Mouse (Mus musculus): ENCODE results near the gene Nf1.

The Nf1 gene

GRCm38 (mm10) chr11:79584191-79584590 lies 244.7 kb downstream of the Nf1 start:
- CTCF ChIA-PET: interaction anchor here (0.7 to 1.3 kb wide), 3 partner anchors 103 to 1133 kb away, joined by 7 to 14 read pairs (median 10); no protein-coding TSS in a partner anchor

GRCm38 (mm10) chr11:79589317-79590075 lies 250.0 kb downstream of the Nf1 start:
- CTCF ChIA-PET: interaction anchor here (0.6 kb wide), 1 partner anchor 94 kb away, joined by 4 read pairs; no protein-coding TSS in a partner anchor

GRCm38 (mm10) chr11:79590664-79591590 lies 251.4 kb downstream of the Nf1 start, which contains the start of gene Rab11fip4:
Gene Rab11fip4, plus strand, starts transcription at chr11:79591212.
- CTCF ChIA-PET: interaction anchor here (0.6 kb wide), 1 partner anchor 29 kb away, joined by 3 read pairs; no protein-coding TSS in a partner anchor

GRCm38 (mm10) chr11:79591591-79591975 lies 252.1 kb downstream of the Nf1 start:
- CTCF ChIA-PET: no interaction called here

GRCm38 (mm10) chr11:79593495-79593894 lies 254.0 kb downstream of the Nf1 start:
- CTCF ChIA-PET: no interaction called here

- CTCF ChIA-PET: interaction anchor here (0.6 kb wide), 1 partner anchor 53 kb away, joined by 4 read pairs; no protein-coding TSS in a partner anchor
Measured at GRCm38 (mm10) chr11:79610454-79610853, 271.0 kb downstream of the Nf1 start.

- CTCF ChIA-PET: no interaction called here
Measured at GRCm38 (mm10) chr11:79611011-79611666, 271.6 kb downstream of the Nf1 start.

- CTCF ChIA-PET: no interaction called here
Measured at GRCm38 (mm10) chr11:79612046-79612600, 272.6 kb downstream of the Nf1 start.

- CTCF ChIA-PET: no interaction called here
Measured at GRCm38 (mm10) chr11:79613084-79613483, 273.6 kb downstream of the Nf1 start.

DNA sequence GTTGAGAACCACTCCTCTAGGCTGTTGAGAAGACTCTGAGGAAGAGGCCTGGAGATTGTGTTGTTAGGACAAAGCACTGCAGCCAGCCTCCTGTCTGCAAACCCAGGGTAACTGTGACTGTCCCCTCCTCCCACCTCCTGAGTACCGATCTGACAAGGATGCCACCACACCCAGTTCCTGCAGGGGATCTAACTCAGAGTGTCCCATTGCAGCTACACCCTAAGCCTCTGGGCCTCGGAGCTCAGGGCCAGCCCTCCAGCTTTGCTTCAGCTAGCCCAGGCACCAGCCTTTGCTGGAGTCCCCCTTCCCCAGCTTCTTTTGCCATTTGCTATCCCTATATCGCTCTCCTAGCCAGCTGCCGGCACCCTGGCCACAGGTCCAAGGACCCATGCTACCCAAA lies 274.2 kb downstream of the Nf1 start:
- CTCF ChIA-PET: no interaction called here

DNA sequence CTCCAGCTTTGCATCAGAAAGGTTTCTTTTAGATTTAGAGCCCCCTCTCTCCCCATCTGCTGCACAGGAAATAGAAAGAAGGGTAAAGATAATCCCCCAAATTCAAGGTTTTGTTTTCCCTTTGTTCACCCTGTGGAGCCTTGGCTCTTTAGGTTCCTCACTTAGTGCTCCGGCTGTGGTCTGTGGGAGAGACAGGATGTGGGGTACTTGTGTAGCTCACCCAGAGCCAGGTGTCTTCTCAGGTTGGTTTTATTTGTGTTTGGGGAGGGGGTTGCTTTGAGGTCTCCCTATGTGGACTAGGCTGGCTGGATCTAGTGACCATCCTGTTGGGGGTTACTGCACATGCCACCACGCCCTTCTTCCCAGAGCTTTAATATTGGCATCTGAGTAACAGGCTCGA lies 275.4 kb downstream of the Nf1 start:
- CTCF ChIA-PET: interaction anchor here (0.7 kb wide), 1 partner anchor 10 kb away, joined by 3 read pairs; no protein-coding TSS in a partner anchor

GRCm38 (mm10) chr11:79615871-79616270 lies 276.4 kb downstream of the Nf1 start:
- CTCF ChIA-PET: no interaction called here

DNA sequence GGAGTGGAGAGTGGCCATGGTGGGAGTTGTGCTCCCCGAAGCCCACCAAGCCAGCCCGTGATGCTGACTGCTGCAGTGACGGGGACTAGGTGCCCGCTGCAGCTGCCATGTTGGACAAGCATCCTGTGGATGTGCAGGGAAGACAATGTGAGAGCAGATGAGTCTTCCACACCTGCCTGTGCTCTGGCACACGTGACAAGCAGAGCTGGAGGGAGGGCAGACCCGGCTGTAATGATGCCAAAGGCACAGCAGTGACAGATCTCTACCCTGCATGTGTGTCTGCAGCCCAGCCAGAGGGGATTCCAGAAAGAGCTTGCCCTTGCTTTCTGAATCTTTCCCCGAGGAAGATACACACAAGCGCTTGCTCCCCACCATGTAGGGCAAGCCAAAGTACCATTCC lies 278.5 kb downstream of the Nf1 start:
- CTCF ChIA-PET: no interaction called here

- CTCF ChIA-PET: no interaction called here
Measured at GRCm38 (mm10) chr11:79623029-79623428, 283.5 kb downstream of the Nf1 start.

DNA sequence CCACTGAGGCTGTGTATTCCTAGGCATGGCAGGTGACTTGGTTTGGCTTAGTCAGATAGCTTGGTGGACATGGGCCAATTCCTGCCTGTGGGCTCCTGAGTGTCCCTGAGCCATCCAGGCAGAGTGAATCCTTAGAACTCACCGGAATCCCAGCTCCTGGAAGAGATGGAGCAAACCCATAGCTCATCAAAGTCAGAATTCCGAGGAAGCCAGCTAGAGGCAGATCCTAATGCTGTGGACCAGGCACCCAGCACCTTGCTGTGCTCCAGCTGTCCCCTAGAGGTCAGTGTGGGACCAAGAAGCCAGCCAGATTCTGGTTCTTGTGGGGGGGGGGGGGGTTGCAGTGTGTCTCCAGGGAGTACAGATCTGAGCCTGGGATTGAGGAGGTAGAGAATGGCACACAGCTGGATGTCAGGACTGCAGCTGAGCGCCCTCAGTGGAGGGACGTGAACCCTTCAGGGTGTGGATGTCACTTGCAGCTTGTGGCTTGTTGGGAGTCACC lies 285.4 kb downstream of the Nf1 start:
- CTCF ChIA-PET: interaction anchor here (0.6 to 1.4 kb wide), 3 partner anchors 10 to 601 kb away, joined by 3 read pairs; no protein-coding TSS in a partner anchor

DNA sequence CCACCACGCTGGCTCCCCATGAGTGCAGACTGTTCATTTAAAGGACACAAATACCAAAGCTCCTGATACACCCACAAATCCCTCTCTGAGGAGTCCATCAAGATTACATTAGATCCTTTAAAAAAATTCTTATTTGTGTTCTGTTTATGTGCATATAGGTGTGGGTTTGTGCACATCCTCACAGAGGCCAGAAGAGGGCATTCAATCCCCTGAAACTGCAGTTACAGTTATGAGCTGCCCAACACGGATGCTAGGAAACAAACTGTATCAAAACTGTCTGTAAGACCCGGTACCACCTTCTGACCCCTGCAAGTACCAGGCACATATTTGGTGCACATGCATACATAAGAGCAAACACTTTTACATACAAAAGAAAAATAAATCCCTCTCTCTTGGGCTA lies 289.2 kb downstream of the Nf1 start:
- CTCF ChIA-PET: no interaction called here

DNA sequence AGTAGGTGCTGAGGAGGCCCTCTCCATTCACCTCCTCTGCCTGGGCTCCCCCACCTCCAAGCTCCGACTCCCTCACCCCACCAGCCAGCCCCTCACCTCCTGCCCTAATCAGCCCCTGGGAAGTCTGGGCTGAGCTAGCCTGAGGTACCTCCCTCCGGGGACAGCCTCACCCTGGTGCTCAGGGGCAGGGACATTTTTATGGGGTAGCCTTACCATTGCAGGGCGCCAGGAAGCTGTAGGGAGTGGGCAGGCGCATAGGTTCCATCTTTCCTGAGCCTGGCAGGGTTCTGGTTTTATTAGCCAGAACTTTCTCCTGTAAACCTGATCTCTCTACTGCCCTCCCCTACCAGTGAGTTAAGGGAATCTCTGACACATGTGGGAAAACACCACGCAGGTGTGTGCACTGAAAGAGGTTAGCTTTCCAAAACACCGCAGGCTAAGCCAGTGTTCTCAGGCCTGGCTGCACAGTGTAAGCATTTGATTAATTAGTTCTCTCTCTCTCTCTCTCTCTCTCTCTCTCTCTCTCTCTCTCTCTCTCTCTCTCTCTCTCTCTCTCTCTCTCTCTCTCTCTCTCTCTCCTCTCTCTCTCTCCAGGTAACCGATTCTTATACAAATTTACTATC lies 290.4 kb downstream of the Nf1 start:
- CTCF ChIA-PET: interaction anchor here (0.6 kb wide), 1 partner anchor 198 kb away, joined by 4 read pairs; no protein-coding TSS in a partner anchor

DNA sequence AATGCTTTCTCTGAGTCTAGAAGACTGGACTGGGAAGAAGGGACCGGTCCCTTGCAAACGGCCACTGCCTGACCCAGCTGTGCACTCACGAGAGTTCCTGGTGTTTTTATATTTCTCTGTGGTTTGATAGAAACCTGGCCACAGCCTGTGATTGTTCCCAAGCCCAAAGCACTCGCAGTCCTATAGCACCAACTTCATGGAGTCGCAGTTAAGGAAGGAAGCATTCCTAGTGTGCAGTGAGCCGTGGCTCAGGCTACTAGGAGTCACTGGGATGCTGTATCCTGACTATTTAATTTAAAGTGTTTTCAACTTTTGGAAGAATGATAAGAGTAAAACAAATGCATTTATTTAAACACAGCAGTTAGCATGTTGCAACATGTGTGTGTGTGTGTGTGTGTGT lies 291.0 kb downstream of the Nf1 start:
- CTCF ChIA-PET: no interaction called here
